Mouse (Mus musculus): ENCODE data around the gene Olfr64.
A peak's percentile ranks its signal among the peaks of the same experiment; 100 is the strongest.

DNA sequence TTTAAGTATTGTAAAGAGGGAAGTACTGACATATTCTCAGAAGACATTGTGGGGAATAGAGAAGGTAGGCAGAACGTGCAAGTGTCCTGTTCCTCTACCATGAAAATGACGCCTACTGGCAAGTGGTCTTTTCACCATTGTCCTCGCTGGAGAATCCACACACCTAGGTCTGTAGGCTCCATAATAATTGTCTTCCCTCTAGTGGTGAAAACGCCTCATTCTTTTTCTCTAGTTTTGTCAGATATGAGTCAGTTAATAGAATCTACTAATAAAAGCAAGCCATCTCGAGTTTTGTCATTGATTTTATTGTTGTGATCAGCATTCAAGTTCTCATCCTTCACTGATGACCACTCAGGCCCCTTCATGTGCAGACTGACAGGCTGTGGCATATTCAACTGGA lies 19.8 kb downstream of the Olfr64 start:
- TF ChIP-seq CTCF (IDR thresholded peaks at IDR 0.05; ENCODE audit: low read depth) (peak; percentile 60), EP300 (IDR thresholded peaks at IDR 0.05; ENCODE audit: low read depth) (no peak)
